Mouse (Mus musculus) CH12.LX (cell line): ENCODE measurements around the gene Enah. TPM values are rescaled to one million over a fixed set of nuclear protein-coding genes. Genes with fewer than 3 reads are reported as not detected.
A peak's percentile ranks its signal among the peaks of the same experiment; 100 is the strongest.

ENCODE experiments used
- DNase-seq: peaks from one replicate; pipeline ENCODE4 v3.0.0-alpha.2; 2013; ENCODE audit errors: extremely low read depth
- H3K27ac ChIP-seq: 2 replicates; pipeline ENCODE4 v1.5.1; 2012; ENCODE audit warnings: low read depth, mild to moderate bottlenecking, control low read depth, moderate library complexity; ENCODE audit not compliant: insufficient read depth
- H3K27me3 ChIP-seq: replicated peaks from 2 replicates; pipeline ENCODE3; 2012; ENCODE audit warnings: inconsistent platforms
- H3K36me3 ChIP-seq, 2 experiments: replicated peaks in 1 of 2; 2 replicates each; pipeline versions ENCODE3 to v1.6.1; 2012; ENCODE audit warnings: inconsistent platforms in 1 of 2, low read length in 1 of 2, mild to moderate bottlenecking in 1 of 2, mixed read lengths in 1 of 2, moderate library complexity in 1 of 2; ENCODE audit not compliant: control insufficient read depth in 1 of 2, insufficient read depth in 1 of 2
- H3K4me1 ChIP-seq, 2 experiments: 2 replicates each; pipeline ENCODE4 v1.6.1; 2012; ENCODE audit warnings: inconsistent platforms in 1 of 2, moderate library complexity in 1 of 2; ENCODE audit not compliant: insufficient read depth in 2 of 2, control insufficient read depth in 1 of 2
- H3K4me2 ChIP-seq: 2 replicates; pipeline ENCODE4 v1.6.1; 2012; ENCODE audit warnings: low read depth, mild to moderate bottlenecking, control low read depth; ENCODE audit not compliant: poor library complexity, insufficient read depth, severe bottlenecking
- H3K4me3 ChIP-seq, 3 experiments: fragments of 150-350 bp in 1 of 3; sonication (generic) in 1 of 3; replicated peaks in 1 of 3; 2 replicates each; pipeline versions ENCODE3 to v1.5.1; 2011 to 2012; ENCODE audit warnings: low read depth in 2 of 3, low read length in 2 of 3, mild to moderate bottlenecking in 2 of 3, moderate library complexity in 2 of 3, control low read depth in 1 of 3, improper control_type of control experiment in 1 of 3, inconsistent platforms in 1 of 3, mixed read lengths in 1 of 3; ENCODE audit not compliant: poor library complexity in 1 of 3
- H3K79me2 ChIP-seq: replicated peaks from 2 replicates; pipeline ENCODE4 v1.6.1; 2012; ENCODE audit warnings: mild to moderate bottlenecking, moderate library complexity; ENCODE audit not compliant: control insufficient read depth, poor library complexity, insufficient read depth, severe bottlenecking; ENCODE audit errors: extremely low read depth
- H3K9ac ChIP-seq: 2 replicates; pipeline ENCODE4 v1.6.1; 2012; ENCODE audit warnings: low read depth, mild to moderate bottlenecking, control low read depth, moderate library complexity; ENCODE audit not compliant: insufficient read depth
- H3K9me3 ChIP-seq: replicated peaks from 2 replicates; pipeline ENCODE3; 2012; ENCODE audit warnings: low read length, inconsistent platforms, mixed read lengths
- CHD1 ChIP-seq: IDR thresholded peaks from 2 replicates; pipeline ENCODE4 v1.6.1; 2012; ENCODE audit warnings: low read depth, low read length, improper control_type of control experiment, inconsistent platforms
- CTCF ChIP-seq, 2 experiments: IDR thresholded peaks in 1 of 2; conservative IDR thresholded peaks in 1 of 2; 2 replicates each; pipeline ENCODE4 v1.5.1; 2011 to 2012; ENCODE audit warnings: low read depth in 2 of 2, low read length in 2 of 2, improper control_type of control experiment in 1 of 2, inconsistent platforms in 1 of 2, mild to moderate bottlenecking in 1 of 2, moderate library complexity in 1 of 2
- E2F4 ChIP-seq: IDR thresholded peaks from 2 replicates; pipeline ENCODE4 v1.6.1; 2011; ENCODE audit warnings: low read depth, low read length, improper control_type of control experiment; ENCODE audit not compliant: insufficient replicate concordance
- ELF1 ChIP-seq: IDR thresholded peaks from 2 replicates; pipeline ENCODE4 v1.6.1; 2014; ENCODE audit warnings: low read depth, mild to moderate bottlenecking, inconsistent platforms, low read length, improper control_type of control experiment
- EP300 ChIP-seq: IDR thresholded peaks from 2 replicates; pipeline ENCODE4 v1.6.1; 2011; ENCODE audit warnings: low read length, improper control_type of control experiment
- ETS1 ChIP-seq: conservative IDR thresholded peaks from 2 replicates; pipeline ENCODE4 v1.6.1; 2012; ENCODE audit warnings: low read depth, mild to moderate bottlenecking, inconsistent platforms, low read length, improper control_type of control experiment, moderate library complexity
- GABPA ChIP-seq: IDR thresholded peaks from 2 replicates; pipeline ENCODE4 v1.6.1; 2012; ENCODE audit warnings: low read depth, low read length, improper control_type of control experiment, inconsistent platforms; ENCODE audit not compliant: insufficient replicate concordance
- HCFC1 ChIP-seq: IDR thresholded peaks from 2 replicates; pipeline ENCODE4 v1.6.1; 2012; ENCODE audit warnings: low read depth, mild to moderate bottlenecking, inconsistent platforms, low read length, improper control_type of control experiment
- IRF4 ChIP-seq: IDR thresholded peaks from 2 replicates; pipeline ENCODE4 v1.6.1; 2014; ENCODE audit warnings: low read depth, mild to moderate bottlenecking, inconsistent platforms, low read length, improper control_type of control experiment
- KAT2A ChIP-seq: IDR thresholded peaks from 2 replicates; pipeline ENCODE4 v1.6.1; 2012; ENCODE audit warnings: low read length, improper control_type of control experiment, inconsistent platforms; ENCODE audit not compliant: insufficient replicate concordance
- MAFK ChIP-seq: IDR thresholded peaks from 2 replicates; pipeline ENCODE4 v1.6.1; 2011; ENCODE audit warnings: low read length, improper control_type of control experiment; ENCODE audit not compliant: insufficient replicate concordance
- MAZ ChIP-seq: IDR thresholded peaks from 2 replicates; pipeline ENCODE4 v1.6.1; 2012; ENCODE audit warnings: low read depth, mild to moderate bottlenecking, inconsistent platforms, low read length, improper control_type of control experiment, moderate library complexity
- MEF2A ChIP-seq: IDR thresholded peaks from 2 replicates; pipeline ENCODE4 v1.6.1; 2014; ENCODE audit warnings: low read depth, mild to moderate bottlenecking, inconsistent platforms, low read length, improper control_type of control experiment, borderline replicate concordance
- MXI1 ChIP-seq: IDR thresholded peaks from 2 replicates; pipeline ENCODE4 v1.6.1; 2011; ENCODE audit warnings: mild to moderate bottlenecking, low read depth, low read length, improper control_type of control experiment
- MYC ChIP-seq: IDR thresholded peaks from 2 replicates; pipeline ENCODE4 v1.6.1; 2011; ENCODE audit warnings: low read depth, mild to moderate bottlenecking, improper control_type of control experiment, low read length
- NELFE ChIP-seq: IDR thresholded peaks from 2 replicates; pipeline ENCODE4 v1.6.1; 2011; ENCODE audit warnings: low read depth, low read length, improper control_type of control experiment
- POLR2A ChIP-seq: IDR thresholded peaks from 2 replicates; pipeline ENCODE4 v1.6.1; 2011; ENCODE audit warnings: low read depth, mild to moderate bottlenecking, improper control_type of control experiment, low read length
- POLR2AphosphoS2 ChIP-seq: IDR thresholded peaks from 2 replicates; pipeline ENCODE4 v1.6.1; 2011; ENCODE audit warnings: low read depth, low read length, improper control_type of control experiment
- RCOR1 ChIP-seq: conservative IDR thresholded peaks from 2 replicates; pipeline ENCODE4 v1.6.1; 2012; ENCODE audit warnings: low read depth, mild to moderate bottlenecking, inconsistent platforms, low read length, improper control_type of control experiment
- SIN3A ChIP-seq: IDR thresholded peaks from 2 replicates; pipeline ENCODE4 v1.6.1; 2012; ENCODE audit warnings: low read length, improper control_type of control experiment, inconsistent platforms
- UBTF ChIP-seq: IDR thresholded peaks from 2 replicates; pipeline ENCODE4 v1.6.1; 2012; ENCODE audit warnings: low read depth, mild to moderate bottlenecking, inconsistent platforms, low read length, improper control_type of control experiment, moderate library complexity
- USF2 ChIP-seq: conservative IDR thresholded peaks from 2 replicates; pipeline ENCODE4 v1.6.1; 2011; ENCODE audit warnings: low read depth, low read length, improper control_type of control experiment
- ZC3H11A ChIP-seq: IDR thresholded peaks from 2 replicates; pipeline ENCODE4 v1.6.1; 2012; ENCODE audit warnings: low read depth, mild to moderate bottlenecking, inconsistent platforms, low read length, improper control_type of control experiment
- ZMIZ1 ChIP-seq: IDR thresholded peaks from 2 replicates; pipeline ENCODE4 v1.6.1; 2012; ENCODE audit warnings: low read depth, mild to moderate bottlenecking, inconsistent platforms, low read length, improper control_type of control experiment
- ZNF384 ChIP-seq: IDR thresholded peaks from 2 replicates; pipeline ENCODE4 v1.6.1; 2012; ENCODE audit warnings: low read depth, low read length, improper control_type of control experiment, inconsistent platforms
- dilution Hi-C: fragments of 300-500 bp; cut with MboI; formaldehyde crosslinking; loops from 2 replicates; pipeline ENCODE4 v1.14.3; 2020; ENCODE audit warnings: low sequenced_read_pairs; ENCODE audit not compliant: extremely low pct_unique_long_range_greater_than_20kb, extremely low pct_ligation_motif_present
- in situ Hi-C: fragments of 300-500 bp; cut with MboI; formaldehyde crosslinking; loops from 3 replicates; pipeline ENCODE4 v1.14.3; 2019; ENCODE audit warnings: low sequenced_read_pairs, low pct_ligation_motif_present, low pct_unique_long_range_greater_than_20kb, mixed read lengths
- polyA plus RNA-seq: library from polyadenylated mRNA; unstranded; fragments of >175 nt; gene quantifications from 2 replicates; pipeline ENCODE4 v1.2.1, GENCODE M21; 2012; ENCODE audit warnings: low read depth; ENCODE audit not compliant: insufficient read length
- total RNA-seq, 2 experiments: library from RNA; depleted of rRNA; stranded (reverse); fragments of 300-350 nt in 1 of 2; fragments of >200 nt in 1 of 2; gene quantifications; 2 replicates each; pipeline ENCODE4 v1.2.3; 2012 to 2014

The Enah gene
- total and polyA plus RNA-seq, 3 experiments: 45.3 to 75.3 (median 72.6) TPM

GRCm38 (mm10) chr1:182026120-182026519 is 6.3 kb upstream of the Enah start:
- no peaks in the 10 kb centered on the region for H3K36me3 ChIP-seq
- no peak overlapping the region for H3K4me3 ChIP-seq
- TF ChIP-seq ZMIZ1 (no peak), MAZ (no peak), ZC3H11A (no peak), KAT2A (no peak), POLR2AphosphoS2 (no peak), MAFK (no peak), CTCF (conservative IDR thresholded peaks at IDR 0.05 in 1 of 2, IDR thresholded peaks at IDR 0.05 in 1 of 2; ENCODE audit: low read depth in 2 of 2, low read length in 2 of 2) (no peak)
- no peak for DNase-seq
- in situ Hi-C loops (no loop called here), dilution Hi-C loops (no loop called here)
- H3K27me3 ChIP-seq: peaks cover 9% of the 10 kb centered on the region
- no peaks in the 10 kb centered on the region for H3K9me3 ChIP-seq
- H3K4me2 ChIP-seq: no peak overlapping the region
- no peaks in the 10 kb centered on the region for H3K79me2 ChIP-seq
- H3K9ac ChIP-seq: no peak overlapping the region
- H3K27ac ChIP-seq: no peak overlapping the region
- H3K4me1 ChIP-seq: peaks cover 3 to 4% of the 10 kb centered on the region in 2 experiments; a peak in 2 of 4 replicates

- Histone ChIP-seq H3K4me1 (peaks cover 5 to 15% of the 10 kb centered on the region in 2 experiments), H3K9ac (no peak overlapping the region), H3K36me3 (no peaks in the 10 kb centered on the region), H3K79me2 (peaks cover 17% of the 10 kb centered on the region), H3K4me3 (no peak overlapping the region), H3K27me3 (peaks cover 13% of the 10 kb centered on the region), H3K27ac (no peak overlapping the region)
- dilution Hi-C loops: no loop called here
- no peak for DNase-seq
- TF ChIP-seq IRF4 (no peak), ZNF384 (no peak), MYC (no peak), ETS1 (no peak)
- TF ChIP-seq, all 38 proteins: peak for 0
- in situ Hi-C loops: loop anchor here (5.0 kb wide), 1 partner anchor 66 kb away; no protein-coding TSS in a partner anchor
- Histone ChIP-seq H3K9me3 (no peaks in the 10 kb centered on the region), H3K4me2 (no peak overlapping the region)
These were observed 2.0 kb upstream of the Enah start for GRCm38 (mm10) chr1:182021691-182022299.

- dilution Hi-C loops (no loop called here), in situ Hi-C loops (loop anchor here (5.0 kb wide), 1 partner anchor 66 kb away; no protein-coding TSS in a partner anchor)
- no peak overlapping the region for H3K4me3 ChIP-seq
- DNase-seq: no peak
- no peak overlapping the region for H3K9ac ChIP-seq
- H3K36me3 ChIP-seq: peaks cover under 1% of the 10 kb centered on the region in 2 experiments
- H3K9me3 ChIP-seq: no peaks in the 10 kb centered on the region
- H3K27ac ChIP-seq: no peak overlapping the region
- H3K4me1 ChIP-seq: peaks cover 6 to 17% of the 10 kb centered on the region in 2 experiments
- peaks cover 13% of the 10 kb centered on the region for H3K27me3 ChIP-seq
- peaks cover 24% of the 10 kb centered on the region for H3K79me2 ChIP-seq
- peak overlapping the region; percentile 42 for H3K4me2 ChIP-seq
- TF ChIP-seq MXI1: no peak
- TF ChIP-seq HCFC1: no peak
- no peak for TF ChIP-seq KAT2A
- TF ChIP-seq RCOR1: no peak
- no peak for TF ChIP-seq EP300
- TF ChIP-seq SIN3A: no peak
- TF ChIP-seq ELF1: no peak
- no peak for TF ChIP-seq GABPA
- no peak for TF ChIP-seq ZC3H11A
- TF ChIP-seq MEF2A: no peak
- TF ChIP-seq POLR2A: no peak
- no peak for TF ChIP-seq E2F4
- no peak for TF ChIP-seq NELFE
- TF ChIP-seq CHD1: no peak
- no peak for TF ChIP-seq USF2
- no peak for TF ChIP-seq MAFK
- no peak for TF ChIP-seq UBTF
These were observed 1.2 kb upstream of the Enah start for GRCm38 (mm10) chr1:182020831-182021460.
